Mouse (Mus musculus) G1E (cell line): Measurements from ENCODE around the gene Fbxo44.

Source experiments
- CTCF ChIP-seq: IDR thresholded peaks from 2 replicates; pipeline ENCODE4 v1.5.1; 2012; ENCODE audit warnings: low read depth, low read length, inconsistent platforms, mixed read lengths
- GATA1 ChIP-seq: IDR thresholded peaks from 2 replicates; pipeline ENCODE4 v1.6.1; 2012; ENCODE audit warnings: borderline replicate concordance, low read length, inconsistent platforms, mixed read lengths
- GATA2 ChIP-seq: IDR thresholded peaks from 2 replicates; pipeline ENCODE4 v1.6.1; 2012; ENCODE audit warnings: low read depth, low read length, inconsistent platforms, borderline replicate concordance
- TAL1 ChIP-seq: conservative IDR thresholded peaks from 2 replicates; pipeline ENCODE4 v1.6.1; 2012; ENCODE audit warnings: low read depth, low read length, inconsistent platforms, mixed read lengths

DNA sequence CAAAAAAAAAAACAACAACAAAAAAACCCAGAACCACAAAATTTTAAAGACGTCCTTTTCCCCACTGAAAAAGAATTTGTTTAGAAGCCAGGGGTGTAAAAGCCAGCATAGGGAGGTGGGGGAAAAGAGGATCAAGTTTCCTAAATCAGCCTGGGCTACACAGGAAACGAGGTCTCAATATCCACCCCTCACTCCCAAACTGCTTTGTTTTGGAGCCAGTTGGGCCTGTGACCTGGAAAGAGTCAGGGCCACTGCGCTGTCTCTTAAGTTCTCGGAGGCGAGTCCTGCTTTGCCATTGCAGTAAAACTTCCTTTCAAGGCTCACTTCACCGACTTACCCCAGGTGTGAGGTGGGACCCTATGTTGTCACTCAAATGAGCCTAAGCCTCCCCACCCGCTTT is 10.0 kb downstream of the Fbxo44 start:
- TF ChIP-seq GATA1 (no peak), CTCF (no peak), TAL1 (no peak), GATA2 (no peak)
